Mouse (Mus musculus) spleen, adult 2 months (tissue): ENCODE results near the gene Ttc34.

Experiments
- CTCF ChIP-seq: fragments of 200-500 bp; IDR thresholded peaks from 2 replicates; pipeline ENCODE4 v1.5.1; 2011; ENCODE audit warnings: mild to moderate bottlenecking, inconsistent platforms; ENCODE audit not compliant: insufficient read depth, insufficient read length, insufficient replicate concordance; ENCODE audit errors: extremely low read depth
- POLR2A ChIP-seq: fragments of 200-500 bp; IDR thresholded peaks from 2 replicates; pipeline ENCODE4 v1.6.1; 2011; ENCODE audit warnings: low read depth, low read length, inconsistent platforms

DNA sequence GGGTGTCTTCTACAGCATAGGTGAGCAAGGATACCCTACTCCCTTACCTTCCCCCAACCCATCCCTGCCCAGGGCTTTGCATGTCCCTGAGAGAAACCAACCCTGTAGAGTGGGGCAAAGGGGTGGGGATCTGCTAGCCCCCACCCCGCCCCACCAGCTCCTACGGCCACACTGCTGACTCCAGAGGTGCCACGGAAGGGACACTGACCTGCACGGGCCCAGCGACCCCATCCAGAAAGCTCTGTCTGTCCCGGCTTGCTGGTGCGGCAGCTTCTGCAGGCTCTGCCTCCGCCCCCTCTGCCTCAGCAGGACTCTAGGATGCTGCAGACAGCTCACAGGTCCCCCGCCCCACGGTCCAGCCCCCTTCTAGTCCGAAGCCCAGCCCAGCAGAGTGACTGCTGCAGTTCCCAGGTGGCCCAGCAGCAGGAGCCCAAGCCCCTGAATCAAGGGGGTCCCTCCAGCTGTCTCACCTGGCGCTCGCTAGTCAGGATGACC lies 34.5 kb downstream of the Ttc34 start:
- no peak for TF ChIP-seq POLR2A
- TF ChIP-seq CTCF, result no peak
